Mouse (Mus musculus) kidney, adult 2 months (tissue): ENCODE results near the gene Ccnj.

Experiments
- CTCF ChIP-seq: fragments of 200-500 bp; conservative IDR thresholded peaks from 2 replicates; pipeline ENCODE4 v1.5.1; 2011; ENCODE audit warnings: low read depth, mild to moderate bottlenecking, control low read depth, low read length, moderate library complexity, mixed read lengths; ENCODE audit not compliant: insufficient read depth, insufficient read length
- POLR2A ChIP-seq: fragments of 200-500 bp; IDR thresholded peaks from one replicate; pipeline ENCODE4 v1.6.1; 2011; ENCODE audit warnings: low read depth, low read length, control low read depth

- TF ChIP-seq CTCF (peak; percentile 43; the same call in 1 of the 2 replicates), POLR2A (no peak)
Observed at GRCm38 (mm10) chr19:40872955-40873665, 42.0 kb downstream of the Ccnj start.
